Mouse (Mus musculus): ENCODE measurements around the gene Ptgir. TPM values are rescaled to one million over a fixed set of nuclear protein-coding genes. Genes with fewer than 3 reads are reported as not detected.
A peak's percentile ranks its signal among the peaks of the same experiment; 100 is the strongest.

Ptgir gene
- polyA plus RNA-seq (2017; shearing (Covaris generic)): 1 to 10 TPM; 4.3 to 8.2 (median 7.1) TPM

DNA sequence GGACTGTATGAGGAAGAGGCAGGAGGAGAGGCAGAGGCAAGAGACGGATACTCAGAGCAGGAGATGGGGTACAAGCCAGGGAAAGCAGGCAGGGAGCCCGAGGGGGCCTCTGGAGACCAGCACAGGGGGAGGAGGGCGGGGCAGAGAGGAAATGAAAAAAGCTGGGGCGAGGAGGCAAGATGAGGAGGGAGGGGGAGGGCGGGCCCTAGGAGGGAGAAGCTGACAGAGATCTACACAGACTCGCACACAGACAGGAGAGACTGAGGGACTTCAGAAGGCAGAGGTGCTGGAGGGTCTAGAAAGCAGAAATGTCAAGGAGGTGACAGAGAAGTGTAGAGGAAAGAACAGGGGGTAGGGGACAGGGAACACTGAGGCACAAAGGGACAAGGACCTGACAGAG is at the start of gene Ptgir:
Gene Ptgir (plus strand): TSS at position 210 of the 400 bp plus-strand sequence.
- peak; percentile 35 for ATAC-seq

GRCm38 (mm10) chr7:16858336-16858735 is 48.0 kb upstream of the Ptgir start:
- peak; percentile 65 for ATAC-seq

GRCm38 (mm10) chr7:16859902-16860651 is 46.2 kb upstream of the Ptgir start:
- ATAC-seq: peak; percentile 71

DNA sequence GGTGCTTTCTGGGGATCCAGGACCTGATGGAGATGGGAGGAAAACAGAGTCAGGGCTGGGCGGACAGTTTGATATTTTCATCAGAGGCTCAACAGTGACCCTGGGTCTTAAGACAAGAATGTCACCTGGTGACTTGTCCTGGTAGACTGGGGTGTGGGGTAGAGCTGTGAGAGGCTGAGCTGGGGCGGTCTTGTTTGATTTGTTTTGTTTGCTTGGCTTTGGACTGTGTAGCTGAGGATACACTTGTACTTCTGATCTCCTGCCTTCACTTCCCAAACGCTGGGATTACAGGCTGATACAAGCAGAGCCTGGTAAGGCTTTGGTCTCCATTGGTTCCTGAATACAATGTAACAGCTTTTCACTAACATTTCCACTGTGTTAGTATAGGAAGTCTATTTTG is 38.8 kb upstream of the Ptgir start:
- ATAC-seq: no peak

DNA sequence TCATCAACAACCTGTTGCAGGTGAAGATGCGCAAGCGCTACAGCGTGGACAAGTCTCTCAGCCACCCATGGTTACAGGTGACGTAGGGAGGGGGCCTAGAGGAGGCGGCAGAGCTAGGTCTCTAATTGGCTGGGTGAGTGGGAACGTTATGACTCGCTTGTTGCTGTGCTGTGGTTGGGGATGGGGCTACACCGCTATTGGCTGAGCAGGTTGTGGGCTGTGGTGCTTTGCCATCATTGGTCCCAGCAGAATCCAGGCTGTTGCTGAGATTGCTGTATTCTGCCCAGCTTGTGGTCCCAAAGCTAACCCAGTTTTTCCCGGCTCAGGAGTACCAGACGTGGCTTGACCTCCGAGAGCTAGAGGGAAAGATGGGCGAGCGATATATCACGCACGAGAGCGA is 36.8 kb upstream of the Ptgir start:
- ATAC-seq: no peak

DNA sequence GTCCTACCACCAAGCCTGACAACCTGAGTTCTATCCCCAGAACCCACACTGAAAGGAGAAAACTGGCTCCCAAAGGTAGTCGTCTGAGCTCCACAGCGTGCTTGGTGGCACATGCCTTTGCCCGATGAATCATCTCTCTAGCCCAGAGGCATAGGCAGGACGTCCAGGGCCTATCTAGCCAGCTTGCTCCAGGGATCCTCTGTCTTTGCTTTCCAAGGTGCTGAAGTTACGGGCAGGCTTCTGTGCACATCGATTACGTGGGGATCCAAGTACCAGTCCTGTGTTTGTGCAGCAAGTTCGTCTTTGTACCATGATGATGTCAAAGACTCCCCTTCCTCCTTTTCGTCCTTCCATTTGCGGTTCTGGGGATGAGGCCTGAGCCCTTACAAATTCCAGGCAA is 34.7 kb upstream of the Ptgir start:
- no peak for ATAC-seq

DNA sequence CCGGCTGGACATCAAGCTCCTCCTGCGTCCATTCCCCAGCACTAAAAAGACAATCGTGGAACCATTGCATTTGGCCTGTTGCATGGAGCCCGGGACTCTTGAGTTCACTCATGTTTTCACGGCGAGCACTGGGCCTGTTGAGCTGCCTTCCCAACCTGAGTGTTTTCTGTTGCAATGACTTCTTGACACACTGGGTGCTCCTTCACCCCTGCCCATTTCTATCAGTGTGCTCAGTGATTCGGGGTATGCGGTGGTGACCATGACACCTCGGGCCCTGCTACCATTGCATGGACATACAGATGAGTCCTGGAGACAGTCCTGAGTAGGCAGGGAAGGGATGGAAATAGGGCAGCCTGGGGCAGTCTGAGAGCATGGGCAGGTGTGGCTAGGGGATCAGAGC is 33.8 kb upstream of the Ptgir start:
- ATAC-seq: no peak

GRCm38 (mm10) chr7:16873392-16873791 is 32.9 kb upstream of the Ptgir start:
- no peak for ATAC-seq

- ATAC-seq: peak; percentile 47
These were observed 32.1 kb upstream of the Ptgir start for GRCm38 (mm10) chr7:16874190-16874589.

GRCm38 (mm10) chr7:16874756-16875309 is 31.5 kb upstream of the Ptgir start:
- peak; percentile 87 for ATAC-seq

DNA sequence AGATGAGACGGTGACA is 31.2 kb upstream of the Ptgir start, which contains the start of gene Dact3:
Gene Dact3 (plus strand): TSS at position 8 of the 16 bp plus-strand sequence.
- no peak for ATAC-seq

GRCm38 (mm10) chr7:16875326-16875725 is 31.0 kb upstream of the Ptgir start:
- ATAC-seq: no peak

DNA sequence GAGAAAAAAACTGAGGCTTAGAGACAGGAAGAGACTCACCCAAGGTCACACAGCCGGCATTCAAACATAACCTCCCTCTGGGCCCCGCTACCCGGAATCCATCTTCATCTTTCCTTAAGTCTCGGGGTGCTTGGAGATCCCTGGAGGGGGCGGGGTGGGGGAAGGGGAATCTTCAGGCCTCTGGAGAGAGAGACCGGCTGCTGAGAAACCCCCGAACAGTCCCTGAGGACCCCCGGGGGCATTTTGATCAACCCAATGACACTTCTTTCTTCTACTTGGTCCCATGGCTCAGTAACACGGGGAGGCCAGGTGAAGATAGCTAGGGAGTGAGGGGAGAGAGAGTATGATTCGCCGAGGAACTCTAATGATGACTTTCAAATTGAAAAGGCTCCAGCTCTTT is 30.3 kb upstream of the Ptgir start:
- ATAC-seq: no peak

DNA sequence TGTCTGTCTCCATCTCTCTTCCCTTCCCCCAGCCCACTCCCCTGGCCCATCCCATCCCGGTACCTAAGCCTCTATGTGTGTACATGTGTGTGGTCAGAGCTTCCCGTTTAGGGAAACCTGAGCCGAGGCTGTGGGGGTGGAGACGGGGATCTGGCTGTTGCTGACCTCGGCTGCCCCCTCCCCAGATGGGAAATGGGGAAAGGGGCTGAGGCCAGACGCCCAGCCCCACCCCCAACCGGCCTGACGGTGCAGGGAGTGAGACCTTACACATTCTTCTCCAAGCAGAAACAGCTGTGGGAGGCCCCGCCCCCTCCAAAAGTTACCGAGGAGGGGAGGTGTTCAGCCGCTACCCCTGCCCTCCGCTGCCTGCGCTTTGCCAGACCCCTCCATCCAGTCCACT is 29.7 kb upstream of the Ptgir start:
- no peak for ATAC-seq

- ATAC-seq: no peak
These were observed 28.6 kb upstream of the Ptgir start for GRCm38 (mm10) chr7:16877717-16878116.

DNA sequence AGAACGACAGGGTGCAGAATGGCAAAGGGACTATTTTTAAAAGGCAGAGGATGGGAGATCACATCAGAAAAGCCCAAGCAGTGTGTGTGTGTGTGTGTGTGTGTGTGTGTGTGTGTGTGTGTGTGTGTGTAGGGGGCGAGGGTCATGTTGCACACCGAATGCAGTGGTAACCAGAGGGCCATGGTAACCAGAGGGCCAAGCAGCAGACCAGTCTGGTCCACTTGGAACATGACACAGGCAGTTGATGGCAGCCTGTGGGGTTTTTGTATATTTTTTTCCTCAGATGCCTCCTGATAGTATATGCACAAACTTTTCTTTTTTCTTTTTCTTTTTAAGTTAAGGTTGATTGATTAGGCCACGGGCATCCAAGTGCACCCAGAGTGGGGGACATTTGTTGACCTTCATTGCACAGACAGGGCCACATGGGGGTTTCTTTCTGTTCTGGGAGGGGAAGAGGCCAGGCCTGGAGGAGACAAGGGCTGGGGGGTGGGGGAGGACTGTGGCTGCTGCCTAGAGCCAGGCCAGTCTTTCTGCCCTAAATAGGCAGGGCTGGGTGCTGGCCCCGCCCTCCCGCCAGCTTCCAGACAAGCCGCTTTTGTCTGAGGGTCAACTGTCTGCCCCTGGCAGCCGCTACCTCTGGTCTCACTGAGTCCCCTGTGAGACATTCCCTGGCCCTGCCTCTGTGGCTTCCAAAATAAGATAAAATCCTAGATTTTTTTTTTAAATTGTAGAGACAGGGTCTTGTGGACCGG is 26.3 kb upstream of the Ptgir start:
- ATAC-seq: no peak

GRCm38 (mm10) chr7:16880615-16881014 is 25.7 kb upstream of the Ptgir start:
- ATAC-seq: no peak

DNA sequence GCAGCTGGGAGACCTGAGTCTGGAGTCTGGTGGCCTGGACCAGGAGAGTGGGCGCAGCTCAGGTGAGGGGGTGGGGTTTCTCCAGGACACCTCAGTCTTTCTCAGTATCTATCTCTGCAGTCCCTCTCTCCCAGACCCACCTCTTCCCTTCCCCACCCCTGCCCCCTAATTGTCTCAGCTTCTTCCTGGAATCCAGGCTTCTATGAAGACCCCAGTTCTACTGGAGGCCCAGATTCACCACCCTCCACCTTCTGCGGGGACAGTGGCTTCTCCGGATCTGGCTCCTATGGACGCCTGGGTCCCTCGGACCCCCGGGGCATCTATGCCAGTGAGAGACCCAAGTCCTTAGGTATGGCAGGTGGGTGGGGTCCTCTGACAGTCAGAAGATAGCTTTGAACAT is 23.1 kb upstream of the Ptgir start:
- ATAC-seq: no peak

DNA sequence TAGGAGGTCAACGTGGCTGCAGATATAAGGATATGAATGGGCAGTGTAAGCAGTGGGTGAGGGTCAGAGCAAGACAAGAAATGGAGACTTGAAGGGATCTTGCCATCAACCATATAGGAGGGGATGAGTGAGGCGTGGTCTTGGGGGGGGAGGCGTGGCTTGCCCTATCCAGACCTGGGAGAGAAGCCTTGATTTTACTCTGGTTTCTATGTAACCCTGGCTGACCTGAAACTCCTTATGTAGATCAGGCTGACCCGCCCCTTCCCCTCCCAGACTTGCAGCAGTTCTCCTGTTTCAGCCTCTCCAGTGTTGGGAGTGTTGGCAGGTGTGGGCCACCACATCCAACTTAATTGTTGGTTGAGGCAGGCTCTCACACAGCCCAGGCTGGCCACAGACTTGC is 22.0 kb upstream of the Ptgir start:
- no peak for ATAC-seq

DNA sequence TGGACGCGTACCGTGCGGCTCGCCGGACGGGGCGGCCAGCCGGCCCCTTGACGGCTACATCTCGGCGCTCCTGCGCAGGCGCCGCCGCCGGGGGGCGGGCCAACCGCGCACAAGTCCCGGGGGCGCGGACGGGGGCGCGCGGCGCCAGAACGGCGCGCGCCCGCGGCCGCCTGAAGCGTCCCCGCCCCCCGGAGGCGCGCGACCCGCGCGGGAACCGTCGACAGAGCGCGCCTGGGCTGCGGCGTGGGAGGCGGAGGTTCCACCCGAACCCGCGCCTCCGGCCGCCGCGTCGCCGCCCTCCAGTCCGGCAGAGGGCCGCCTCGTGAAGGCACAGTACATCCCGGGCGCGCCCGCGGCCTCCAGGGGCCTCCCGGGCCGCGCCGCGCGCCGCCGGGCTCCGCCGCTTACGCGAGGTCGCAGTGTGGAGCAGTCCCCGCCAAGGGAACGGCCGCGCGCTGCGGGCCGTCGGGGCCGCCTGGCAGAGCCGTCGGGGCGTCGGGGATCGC is 21.0 kb upstream of the Ptgir start:
- ATAC-seq: no peak

- ATAC-seq: no peak
These were observed 20.4 kb upstream of the Ptgir start for GRCm38 (mm10) chr7:16885905-16886304.

DNA sequence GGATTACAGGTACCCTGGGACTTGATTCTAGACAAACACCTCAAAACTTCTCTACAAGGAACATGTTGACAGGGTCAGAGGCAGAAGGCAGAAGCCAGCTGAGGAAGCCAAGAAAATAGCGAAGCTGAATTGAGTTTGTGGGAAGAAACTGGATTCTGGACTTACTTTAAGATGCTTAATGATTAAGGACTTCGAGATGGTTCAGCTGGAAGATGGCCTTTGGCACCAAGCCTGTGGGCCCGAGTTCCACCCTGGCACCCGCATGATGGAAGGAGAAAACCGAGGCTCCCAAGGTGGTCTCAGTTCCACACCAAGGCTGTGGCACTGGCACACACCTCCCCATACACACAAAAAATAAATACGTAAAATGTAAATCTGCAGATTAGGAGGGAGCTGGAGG is 15.8 kb upstream of the Ptgir start:
- no peak for ATAC-seq

GRCm38 (mm10) chr7:16890944-16891343 is 15.3 kb upstream of the Ptgir start:
- no peak for ATAC-seq

DNA sequence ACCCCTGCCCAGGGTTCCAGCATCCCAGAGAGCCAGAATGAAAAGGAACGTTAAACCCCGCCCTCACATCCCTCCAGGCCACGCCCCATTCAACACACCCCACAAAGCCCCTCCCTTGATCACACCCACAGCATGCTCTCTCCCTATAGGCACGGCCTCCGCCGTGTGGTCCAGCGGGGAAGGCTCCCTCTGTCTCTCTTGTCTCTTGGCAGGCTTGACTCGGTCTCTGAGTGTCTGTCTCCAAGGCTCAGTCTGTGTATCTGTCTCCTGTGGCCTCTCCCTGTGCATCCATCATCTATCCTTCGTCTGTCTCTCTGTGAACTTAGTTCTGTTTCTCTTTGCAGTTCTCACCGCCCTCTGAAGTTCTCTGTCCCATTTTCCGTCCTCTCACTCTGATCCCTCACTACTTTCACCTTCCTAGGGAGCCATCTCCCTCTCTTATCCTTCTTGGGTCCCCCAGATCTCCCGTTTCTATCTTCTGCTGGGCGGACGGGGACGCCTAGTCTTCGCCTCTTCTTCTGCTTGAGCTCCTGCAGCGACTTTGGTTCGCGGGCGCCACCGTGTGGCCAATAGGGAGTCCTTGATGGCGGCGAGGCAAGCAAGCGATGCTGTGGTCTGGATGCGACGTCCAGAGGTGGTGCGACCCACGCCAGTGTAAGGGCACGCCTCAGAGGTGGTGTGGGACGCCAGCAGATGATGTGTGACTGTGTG is 14.5 kb upstream of the Ptgir start, which contains the start of gene Gng8:
Gene Gng8 (plus strand): TSS at position 146 of the 711 bp plus-strand sequence.
- peak; percentile 84 for ATAC-seq
